Mouse (Mus musculus) macrophage (primary cell): ENCODE data around the gene Prpf8. TPM values are rescaled to one million over a fixed set of nuclear protein-coding genes. Genes with fewer than 3 reads are reported as not detected.

Experiments
- H3K27ac ChIP-seq: fragments of 350-480 bp; formaldehyde crosslinking; 2 replicates; pipeline ENCODE4 v1.9.0; 2021
- H3K36me3 ChIP-seq: fragments of 350-480 bp; formaldehyde crosslinking; 2 replicates; pipeline ENCODE4 v1.9.0; 2021; ENCODE audit errors: inconsistent target
- H3K4me3 ChIP-seq: fragments of 350-480 bp; formaldehyde crosslinking; 2 replicates; pipeline ENCODE4 v1.9.0; 2021; ENCODE audit errors: inconsistent target
- H3K79me2 ChIP-seq: fragments of 350-480 bp; formaldehyde crosslinking; 2 replicates; pipeline ENCODE4 v1.9.0; 2021; ENCODE audit errors: inconsistent target
- WGBS: methylation state at CpG from one replicate; pipeline ENCODE4 v1.1.7; 2026; ENCODE audit warnings: inconsistent platforms; ENCODE audit not compliant: missing documents; 5-methylcytosine and 5-hydroxymethylcytosine counted together
- polyA plus RNA-seq: library from polyadenylated mRNA; stranded (reverse); fragments of 250-400 nt; gene quantifications from 3 replicates; pipeline ENCODE4 v1.2.4, GENCODE M21; 2018; ENCODE audit warnings: inconsistent platforms

Prpf8 gene
- polyA plus RNA-seq, 1 experiment from 2014 or later = 86.0 TPM

DNA sequence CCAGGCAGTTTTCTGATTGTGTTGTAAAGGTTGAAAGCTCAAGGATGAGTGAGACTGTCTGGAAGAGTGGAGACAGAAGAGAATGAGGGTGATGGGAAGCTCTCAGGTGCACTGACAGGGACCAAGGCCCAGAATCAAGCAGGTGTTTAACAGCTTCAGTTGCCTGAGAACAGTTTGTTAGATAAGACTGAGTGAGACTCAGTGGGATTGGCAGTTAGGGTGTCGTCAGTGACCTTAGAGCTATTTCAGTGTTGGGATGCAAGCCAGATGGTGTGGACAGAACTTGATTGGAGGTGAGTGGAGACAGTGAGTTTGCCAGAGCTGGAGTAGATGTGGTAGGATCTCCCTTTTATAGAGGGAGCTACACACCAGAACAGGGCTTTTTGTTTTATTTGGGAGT, 11.5 kb downstream of the Prpf8 start:
- H3K27ac ChIP-seq = no peak overlapping the region

DNA sequence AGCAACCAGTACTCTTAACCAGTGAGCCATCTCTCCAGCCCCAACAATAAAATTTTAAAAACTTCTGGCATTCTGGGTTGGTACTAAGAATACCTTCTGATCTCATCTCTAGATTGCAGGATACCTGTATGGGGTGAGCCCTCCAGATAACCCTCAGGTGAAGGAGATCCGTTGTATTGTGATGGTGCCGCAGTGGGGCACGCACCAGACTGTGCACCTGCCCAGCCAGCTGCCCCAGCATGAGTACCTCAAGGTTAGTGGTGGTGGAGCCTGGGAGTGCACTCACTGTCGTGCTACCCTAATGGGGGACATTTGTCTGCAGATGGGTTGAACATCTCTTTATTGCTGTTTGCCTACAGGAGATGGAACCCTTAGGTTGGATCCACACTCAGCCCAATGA, 21.5 kb downstream of the Prpf8 start:
- H3K27ac ChIP-seq = no peak overlapping the region
- no peak overlapping the region for H3K4me3 ChIP-seq
- H3K79me2 ChIP-seq = no peaks in the 10 kb centered on the region
- 100% methylated on average over 4 of the region's 4 CpGs for WGBS
- H3K36me3 ChIP-seq = peaks cover 43% of the 10 kb centered on the region

More for the DNA sequence above, 11.5 kb downstream of the Prpf8 start:
- 100% methylated on average over 1 of the region's 1 CpGs for WGBS
- Histone ChIP-seq H3K79me2 (no peaks in the 10 kb centered on the region), H3K4me3 (no peak overlapping the region), H3K36me3 (peaks cover 100% of the 10 kb centered on the region)

DNA sequence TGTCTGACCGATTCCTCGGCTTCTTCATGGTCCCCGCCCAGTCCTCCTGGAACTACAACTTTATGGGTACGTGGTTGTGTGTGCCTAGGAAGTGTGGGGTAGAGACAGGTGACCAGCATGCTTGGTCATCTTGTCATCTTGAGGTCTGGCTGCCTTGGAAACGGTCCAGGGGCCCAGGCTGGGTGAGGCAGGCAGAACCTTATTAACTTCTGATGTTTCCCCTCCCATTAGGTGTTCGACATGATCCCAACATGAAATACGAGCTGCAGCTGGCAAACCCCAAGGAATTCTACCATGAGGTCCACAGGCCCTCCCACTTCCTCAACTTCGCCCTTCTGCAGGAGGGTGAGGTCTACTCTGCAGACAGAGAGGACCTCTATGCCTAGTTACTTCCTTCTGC, 22.3 kb downstream of the Prpf8 start:
- Histone ChIP-seq H3K27ac (peak overlapping the region; percentile 59; the same call in 1 of the 2 replicates), H3K36me3 (peaks cover 37% of the 10 kb centered on the region), H3K79me2 (no peaks in the 10 kb centered on the region), H3K4me3 (no peak overlapping the region)
- WGBS = 52% methylated on average over 8 of the region's 8 CpGs

DNA sequence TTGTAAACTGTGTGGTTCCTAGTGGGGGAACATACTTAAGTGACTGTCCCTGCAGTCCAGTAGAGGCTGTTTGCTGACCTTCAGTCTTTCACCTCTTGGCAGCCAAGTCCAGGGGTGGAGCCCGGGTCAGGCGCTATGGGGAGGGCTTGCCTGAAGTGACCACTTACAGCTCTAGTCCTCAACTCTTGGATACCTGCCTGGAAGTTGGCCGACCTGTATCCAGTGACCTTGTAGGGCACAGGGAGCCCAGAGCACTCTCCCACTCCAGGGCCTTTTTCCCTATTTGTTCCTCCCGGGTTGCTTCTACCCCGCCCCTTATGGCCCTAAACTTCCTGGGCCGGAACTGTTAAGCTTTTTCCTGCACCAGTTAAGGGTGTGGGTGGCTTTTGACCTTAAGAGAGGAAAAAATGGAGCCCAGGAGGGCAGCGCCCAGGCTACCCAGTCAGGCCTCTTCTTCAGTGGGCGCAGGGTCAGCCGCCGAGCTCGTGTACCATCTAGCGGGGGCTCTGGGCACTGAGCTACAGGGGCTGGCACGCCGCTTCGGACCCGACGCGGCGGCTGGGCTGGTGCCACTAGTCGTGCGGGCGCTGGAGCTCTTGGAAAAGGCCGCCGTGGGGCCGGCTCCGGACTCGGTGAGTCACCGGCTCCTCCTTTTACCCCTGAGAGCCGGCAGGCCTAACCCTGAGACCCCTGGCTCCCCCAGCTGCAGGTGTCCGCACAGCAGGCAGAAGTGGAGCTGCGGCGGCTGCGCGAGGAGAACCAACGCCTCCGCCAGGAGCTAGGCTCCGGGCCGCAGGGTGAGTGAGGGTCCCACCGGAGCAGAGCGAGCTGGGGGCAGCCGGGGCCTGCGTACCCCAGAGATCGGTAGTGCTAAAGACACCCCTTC, 23.4 kb downstream of the Prpf8 start, which contains the start of gene Rilp:
TSS of gene Rilp (plus strand) at position 354 of the 886 bp plus-strand sequence.
- Histone ChIP-seq H3K27ac (peak within 1 kb of the TSS; percentile 59), H3K79me2 (no peaks in the 10 kb centered on the region), H3K36me3 (peaks cover 27% of the 10 kb centered on the region), H3K4me3 (peak within 1 kb of the TSS; percentile 25)
- 3% methylated on average over 40 of the region's 43 CpGs for WGBS

DNA sequence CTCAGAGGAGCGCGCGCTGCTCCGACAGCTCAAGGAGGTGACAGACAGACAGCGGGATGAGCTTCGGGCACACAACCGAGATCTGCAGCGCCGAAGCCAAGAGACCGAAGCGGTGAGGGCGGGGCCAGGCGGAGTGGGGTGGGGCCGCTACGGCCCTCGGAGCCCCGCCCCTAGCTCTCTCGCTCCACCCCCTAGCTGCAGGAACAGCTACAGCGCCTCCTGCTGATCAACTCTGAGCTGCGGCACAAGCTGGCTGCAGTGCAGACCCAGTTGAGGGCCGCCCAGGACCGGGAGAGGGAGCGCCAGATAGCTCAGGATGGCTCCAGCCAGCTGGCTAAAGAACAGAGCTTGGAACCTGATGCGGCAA, 24.0 kb downstream of the Prpf8 start:
- 7% methylated on average over 23 of the region's 24 CpGs for WGBS
- peak overlapping the region; percentile 25; the same call in 1 of the 2 replicates for H3K4me3 ChIP-seq
- peak overlapping the region; percentile 59 for H3K27ac ChIP-seq
- H3K36me3 ChIP-seq = peaks cover 23% of the 10 kb centered on the region; the same call in 1 of the 2 replicates
- no peaks in the 10 kb centered on the region for H3K79me2 ChIP-seq

DNA sequence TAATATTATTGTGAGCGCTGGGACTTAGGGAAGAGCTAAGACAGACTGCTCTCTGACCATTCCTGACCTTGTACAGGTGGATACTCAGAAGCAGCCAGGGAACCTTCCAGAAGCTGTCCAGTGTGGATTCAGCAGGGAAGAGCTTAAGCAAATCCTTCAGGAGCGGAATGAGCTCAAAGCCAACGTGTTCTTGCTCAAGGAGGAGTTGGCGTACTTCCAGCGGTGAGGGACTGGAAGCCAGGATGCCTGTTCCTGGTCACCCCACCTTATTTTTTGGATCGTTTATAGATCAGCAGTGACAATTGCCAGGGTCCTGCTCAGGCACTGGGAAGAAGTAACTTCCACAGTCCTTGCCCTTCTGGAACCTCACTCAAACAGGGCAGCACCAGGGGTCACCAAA, 24.6 kb downstream of the Prpf8 start:
- H3K4me3 ChIP-seq = no peak overlapping the region
- no peak overlapping the region for H3K27ac ChIP-seq
- no peaks in the 10 kb centered on the region for H3K79me2 ChIP-seq
- H3K36me3 ChIP-seq = peaks cover 17% of the 10 kb centered on the region; the same call in 1 of the 2 replicates
- 94% methylated on average over 6 of the region's 6 CpGs for WGBS

DNA sequence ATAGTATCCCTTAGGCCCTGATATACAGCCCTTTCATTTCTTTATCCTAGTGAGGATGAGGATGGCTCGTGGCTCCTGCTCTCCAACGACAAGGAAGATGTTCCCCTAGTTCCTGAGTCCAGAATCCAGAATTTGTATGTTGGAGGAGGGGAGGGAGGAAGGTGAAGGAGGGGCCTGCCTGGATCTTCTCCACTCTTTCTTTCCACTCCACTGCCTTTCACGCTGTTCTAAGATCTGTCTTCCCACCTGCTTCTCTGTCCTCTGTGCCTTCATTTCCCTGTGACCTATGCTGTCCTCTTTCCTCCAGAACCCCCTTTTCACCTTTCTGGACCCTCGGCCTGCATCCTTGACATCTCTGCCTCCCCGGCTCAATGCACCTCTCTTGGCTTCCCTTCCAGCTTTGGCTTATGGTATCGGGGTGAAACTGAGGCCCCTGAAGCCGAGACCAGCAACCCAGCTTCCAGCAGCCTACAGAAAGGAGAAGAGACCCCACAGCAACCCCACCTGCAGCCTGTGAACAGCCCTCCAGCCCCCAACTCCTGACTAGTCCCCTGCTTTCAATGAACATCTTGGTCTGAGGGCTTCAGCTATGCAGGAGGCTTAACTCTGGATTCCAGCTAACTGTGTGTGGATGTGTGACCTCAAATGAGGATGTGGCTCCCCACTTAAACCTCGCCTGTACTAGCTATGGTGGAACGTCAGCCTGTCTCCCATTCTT, 25.8 kb downstream of the Prpf8 start:
- H3K4me3 ChIP-seq = no peak overlapping the region
- WGBS = 76% methylated on average over 9 of the region's 9 CpGs
- H3K36me3 ChIP-seq = peaks cover 12% of the 10 kb centered on the region; the same call in 1 of the 2 replicates
- H3K79me2 ChIP-seq = no peaks in the 10 kb centered on the region
- H3K27ac ChIP-seq = no peak overlapping the region

DNA sequence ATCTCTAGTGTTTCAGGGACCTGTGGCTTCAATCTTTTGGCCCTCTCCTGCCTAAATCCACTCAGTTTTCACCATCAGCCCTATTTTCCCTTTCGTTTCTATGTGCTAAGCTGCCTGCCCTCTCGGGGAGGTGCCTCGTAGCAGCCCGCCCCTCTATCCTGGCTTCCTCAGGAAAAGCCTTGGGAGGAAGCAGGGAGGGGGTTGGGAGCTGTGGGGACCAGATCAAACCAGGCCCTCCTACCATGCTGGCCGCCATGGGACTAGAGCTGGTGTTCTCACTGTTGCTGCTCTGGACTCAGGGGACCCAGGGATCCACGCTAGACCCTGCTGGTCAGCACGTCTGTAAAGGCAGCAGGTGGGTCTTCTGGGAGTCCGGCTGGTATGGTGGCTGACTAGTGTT, 26.7 kb downstream of the Prpf8 start, which contains the start of gene Scarf1:
TSS of gene Scarf1 (plus strand) at position 205 of the 400 bp plus-strand sequence.
- Histone ChIP-seq H3K4me3 (peak within 1 kb of the TSS; percentile 6; the same call in 1 of the 2 replicates), H3K36me3 (peaks cover 6% of the 10 kb centered on the region; the same call in 1 of the 2 replicates)
- WGBS = 34% methylated on average over 8 of the region's 8 CpGs

DNA sequence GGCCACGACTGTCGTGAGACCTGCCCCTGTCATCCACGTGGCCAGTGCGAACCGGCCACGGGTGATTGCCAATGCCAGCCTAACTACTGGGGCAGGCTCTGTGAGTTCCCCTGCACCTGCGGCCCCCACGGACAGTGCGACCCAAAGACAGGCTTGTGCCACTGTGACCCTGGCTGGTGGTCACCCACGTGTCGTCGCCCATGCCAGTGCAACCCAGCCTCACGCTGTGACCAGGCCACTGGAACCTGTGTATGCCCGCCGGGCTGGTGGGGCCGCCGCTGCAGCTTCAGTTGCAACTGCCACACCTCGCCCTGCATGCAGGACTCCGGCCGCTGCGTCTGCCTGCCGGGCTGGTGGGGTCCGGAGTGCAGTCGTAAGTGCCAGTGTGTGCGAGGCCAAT, 28.6 kb downstream of the Prpf8 start:
- 93% methylated on average over 25 of the region's 25 CpGs for WGBS
- H3K27ac ChIP-seq = no peak overlapping the region
- H3K79me2 ChIP-seq = no peaks in the 10 kb centered on the region
- H3K4me3 ChIP-seq = no peak overlapping the region
- H3K36me3 ChIP-seq = peaks cover 3% of the 10 kb centered on the region; the same call in 1 of the 2 replicates

More for the DNA sequence above, 26.7 kb downstream of the Prpf8 start, which contains the start of gene Scarf1:
- Histone ChIP-seq H3K27ac (no peak within 1 kb of the TSS), H3K79me2 (no peaks in the 10 kb centered on the region)

DNA sequence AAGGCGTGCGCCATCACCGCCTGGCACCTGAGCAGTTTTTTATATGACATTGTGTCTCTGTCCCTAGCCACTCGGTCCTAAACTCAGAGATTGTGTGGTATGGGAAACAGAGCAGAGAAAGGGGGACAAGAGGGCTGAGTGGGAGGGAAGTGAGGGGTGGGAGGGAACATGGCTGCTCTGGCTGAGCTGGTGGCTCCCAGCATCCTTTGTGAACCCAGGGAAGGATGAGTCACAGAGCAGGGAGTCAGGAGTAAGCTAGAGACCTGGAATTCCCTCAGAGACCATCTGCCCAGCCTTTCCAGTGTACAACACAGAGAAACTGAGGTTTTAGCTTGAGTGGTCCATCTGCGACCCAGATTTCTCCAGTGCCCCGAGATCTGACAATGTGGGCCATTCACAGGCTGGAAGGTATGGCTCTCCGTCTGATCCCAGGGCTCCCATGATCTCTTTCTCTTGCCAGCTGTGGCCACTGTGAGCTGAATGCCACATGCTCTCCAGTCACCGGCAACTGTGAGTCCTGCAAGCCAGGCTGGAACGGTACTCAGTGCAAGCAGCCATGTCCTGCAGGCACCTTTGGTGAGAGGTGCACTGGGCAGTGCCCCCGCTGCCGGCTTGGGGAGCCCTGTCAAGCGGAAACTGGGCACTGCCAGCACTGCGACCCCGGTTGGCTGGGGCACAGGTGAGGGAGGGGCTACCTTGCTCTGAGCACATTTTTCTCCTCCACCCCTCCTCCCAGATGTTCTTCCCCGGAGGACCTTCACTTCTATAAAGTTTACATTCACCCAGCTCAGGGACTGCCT, 33.4 kb downstream of the Prpf8 start:
- Histone ChIP-seq H3K27ac (no peak overlapping the region), H3K4me3 (no peak overlapping the region), H3K79me2 (no peaks in the 10 kb centered on the region), H3K36me3 (peaks cover 35% of the 10 kb centered on the region; the same call in 1 of the 2 replicates)
- WGBS = 93% methylated on average over 12 of the region's 15 CpGs

DNA sequence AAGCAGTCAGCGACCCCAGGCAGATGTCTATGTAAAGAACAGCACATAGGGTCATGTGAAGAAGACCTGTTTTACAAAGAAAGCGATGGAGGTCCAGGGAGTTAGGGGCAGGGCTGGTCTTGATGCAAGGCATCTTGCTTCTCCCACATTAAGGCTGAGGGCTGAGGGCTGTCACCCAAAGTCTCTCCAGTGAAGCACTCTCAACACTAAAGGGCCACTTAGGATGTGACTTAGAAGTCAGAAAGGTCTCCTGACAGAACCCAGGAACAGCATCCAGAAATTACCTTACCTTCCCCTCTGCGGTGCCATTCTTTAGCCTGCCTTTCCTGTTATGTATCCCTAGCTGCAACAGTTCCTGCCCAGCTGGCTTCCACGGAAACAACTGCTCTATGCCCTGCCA, 35.0 kb downstream of the Prpf8 start:
- Histone ChIP-seq H3K4me3 (no peak overlapping the region), H3K27ac (no peak overlapping the region), H3K36me3 (peaks cover 46% of the 10 kb centered on the region; the same call in 1 of the 2 replicates), H3K79me2 (peaks cover 2% of the 10 kb centered on the region; the same call in 1 of the 2 replicates)
- 92% methylated on average over 4 of the region's 4 CpGs for WGBS

DNA sequence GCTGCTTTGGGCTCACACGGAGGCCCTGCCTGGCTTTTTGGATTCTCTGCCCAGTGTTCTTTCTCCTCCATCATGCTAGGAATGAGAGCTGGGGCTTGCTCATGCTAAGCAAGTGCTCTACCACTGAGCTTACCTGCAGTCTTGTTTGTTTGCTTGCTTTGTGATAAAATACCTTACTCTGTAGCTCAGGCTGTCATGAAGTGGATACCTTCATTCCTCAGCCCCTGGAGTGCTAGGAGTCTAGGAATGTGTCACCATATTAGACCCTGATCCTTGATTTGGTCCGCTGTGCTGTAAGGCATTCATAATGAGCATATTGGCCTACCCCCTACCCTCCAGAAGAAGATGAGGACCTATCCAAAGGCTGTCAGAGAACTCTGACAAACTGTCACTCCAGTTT, 36.2 kb downstream of the Prpf8 start:
- WGBS = 88% methylated on average over 2 of the region's 2 CpGs
- peaks cover 9% of the 10 kb centered on the region; the same call in 1 of the 2 replicates for H3K79me2 ChIP-seq
- peaks cover 50% of the 10 kb centered on the region; the same call in 1 of the 2 replicates for H3K36me3 ChIP-seq

DNA sequence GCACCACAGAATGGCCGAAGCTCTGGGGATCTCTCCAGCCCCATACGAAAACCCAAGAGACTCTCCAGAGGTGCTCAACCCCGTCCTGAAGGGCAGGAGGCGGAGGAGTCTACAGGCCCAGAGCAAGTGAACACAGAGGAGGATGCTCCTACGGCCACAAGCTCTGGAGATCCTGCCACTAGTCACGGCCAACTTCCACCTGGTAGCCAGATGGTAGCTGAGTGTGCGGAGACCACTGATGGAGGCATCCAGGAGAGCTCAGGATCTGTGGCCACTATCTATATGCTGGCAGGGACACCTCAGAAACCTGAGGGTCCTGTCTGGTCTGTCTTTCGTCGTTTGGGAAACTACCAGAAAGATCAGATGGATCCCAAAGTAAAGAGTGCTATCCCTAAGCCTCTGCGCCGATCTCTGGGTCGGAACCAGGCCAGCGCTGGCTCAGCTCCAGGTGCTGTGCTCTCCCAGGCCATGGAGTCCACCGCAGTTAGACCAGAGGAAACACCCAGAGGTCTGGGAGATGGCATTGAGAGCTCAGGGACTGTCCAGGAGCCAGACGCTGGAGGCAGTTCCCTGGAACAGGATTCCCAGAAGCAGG, 39.0 kb downstream of the Prpf8 start:
- Histone ChIP-seq H3K79me2 (peaks cover 36% of the 10 kb centered on the region; the same call in 1 of the 2 replicates), H3K4me3 (no peak overlapping the region), H3K36me3 (peaks cover 50% of the 10 kb centered on the region; the same call in 1 of the 2 replicates), H3K27ac (no peak overlapping the region)
- WGBS = 92% methylated on average over 15 of the region's 15 CpGs

More for the DNA sequence above, 36.2 kb downstream of the Prpf8 start:
- Histone ChIP-seq H3K27ac (no peak overlapping the region), H3K4me3 (no peak overlapping the region)
